Mouse (Mus musculus) MEL (cell line): ENCODE data around the gene Cacna1g. TPM values are rescaled to one million over a fixed set of nuclear protein-coding genes. Genes with fewer than 3 reads are reported as not detected.

ENCODE experiments used
- DNase-seq: peaks from one replicate; pipeline ENCODE4 v3.0.0; 2011; ENCODE audit warnings: low read depth, low spot score
- H3K27ac ChIP-seq: 2 replicates; pipeline ENCODE4 v1.5.1; 2012; ENCODE audit warnings: low read depth, mild to moderate bottlenecking, control low read depth, low read length, moderate library complexity; ENCODE audit not compliant: control insufficient read depth
- H3K27me3 ChIP-seq, 2 experiments: fragments of 150-350 bp in 1 of 2; sonication (generic) in 1 of 2; 2 replicates each; pipeline ENCODE4 v1.6.1; 2012; ENCODE audit warnings: low read length in 2 of 2, mild to moderate bottlenecking in 2 of 2, improper control_type of control experiment in 1 of 2, moderate library complexity in 1 of 2; ENCODE audit not compliant: insufficient read depth in 2 of 2, control insufficient read depth in 1 of 2
- H3K36me3 ChIP-seq, 2 experiments: 2 replicates each; pipeline ENCODE4 v1.6.1; 2012 to 2014; ENCODE audit warnings: low read length in 2 of 2, improper control_type of control experiment in 1 of 2, inconsistent platforms in 1 of 2, mild to moderate bottlenecking in 1 of 2; ENCODE audit not compliant: insufficient read depth in 2 of 2, control insufficient read depth in 1 of 2
- H3K4me1 ChIP-seq, 2 experiments: fragments of 150-350 bp in 1 of 2; sonication (generic) in 1 of 2; 2 replicates each; pipeline ENCODE4 v1.6.1; 2012; ENCODE audit warnings: low read length in 2 of 2, improper control_type of control experiment in 1 of 2, mild to moderate bottlenecking in 1 of 2; ENCODE audit not compliant: insufficient read depth in 2 of 2, control insufficient read depth in 1 of 2
- H3K4me3 ChIP-seq, 2 experiments: fragments of 150-350 bp in 1 of 2; sonication (generic) in 1 of 2; 2 replicates each; pipeline ENCODE4 v1.5.1; 2012; ENCODE audit warnings: low read depth in 2 of 2, low read length in 2 of 2, mild to moderate bottlenecking in 2 of 2, moderate library complexity in 2 of 2, control low read depth in 1 of 2, improper control_type of control experiment in 1 of 2; ENCODE audit not compliant: control insufficient read depth in 1 of 2, insufficient read depth in 1 of 2
- H3K79me2 ChIP-seq: 2 replicates; pipeline ENCODE4 v1.6.1; 2012; ENCODE audit warnings: mild to moderate bottlenecking, low read length, moderate library complexity; ENCODE audit not compliant: control insufficient read depth, poor library complexity, insufficient read depth
- H3K9ac ChIP-seq: 2 replicates; pipeline ENCODE4 v1.6.1; 2012; ENCODE audit warnings: low read depth, mild to moderate bottlenecking, control low read depth, low read length, moderate library complexity; ENCODE audit not compliant: control insufficient read depth, poor library complexity, severe bottlenecking
- H3K9me3 ChIP-seq: fragments of 150-350 bp; sonication (generic); replicated peaks from 2 replicates; pipeline ENCODE4 v1.6.1; 2012; ENCODE audit warnings: mild to moderate bottlenecking, low read length, improper control_type of control experiment, moderate library complexity; ENCODE audit not compliant: insufficient read depth
- BHLHE40 ChIP-seq: IDR thresholded peaks from 2 replicates; pipeline ENCODE4 v1.6.1; 2012; ENCODE audit warnings: low read depth, mild to moderate bottlenecking, inconsistent platforms, low read length, improper control_type of control experiment, borderline replicate concordance
- CHD2 ChIP-seq: IDR thresholded peaks from 2 replicates; pipeline ENCODE4 v1.6.1; 2011; ENCODE audit warnings: low read length, improper control_type of control experiment
- ETS1 ChIP-seq: IDR thresholded peaks from 2 replicates; pipeline ENCODE4 v1.6.1; 2012; ENCODE audit warnings: low read depth, mild to moderate bottlenecking, inconsistent platforms, low read length, improper control_type of control experiment, moderate library complexity
- HCFC1 ChIP-seq: IDR thresholded peaks from 2 replicates; pipeline ENCODE4 v1.6.1; 2012; ENCODE audit warnings: low read depth, mild to moderate bottlenecking, inconsistent platforms, low read length, improper control_type of control experiment, moderate library complexity
- JUND ChIP-seq: IDR thresholded peaks from 2 replicates; pipeline ENCODE4 v1.6.1; 2011; ENCODE audit warnings: low read depth, mild to moderate bottlenecking, improper control_type of control experiment, low read length
- MEF2A ChIP-seq: IDR thresholded peaks from 2 replicates; pipeline ENCODE4 v1.6.1; 2014; ENCODE audit warnings: low read depth, mild to moderate bottlenecking, inconsistent platforms, low read length, improper control_type of control experiment; ENCODE audit not compliant: poor library complexity, insufficient replicate concordance, severe bottlenecking; ENCODE audit errors: extremely low read depth
- MYC ChIP-seq: IDR thresholded peaks from 2 replicates; pipeline ENCODE4 v1.6.1; 2011; ENCODE audit warnings: low read depth, mild to moderate bottlenecking, low read length, improper control_type of control experiment, moderate library complexity
- NELFE ChIP-seq: IDR thresholded peaks from 2 replicates; pipeline ENCODE4 v1.6.1; 2011; ENCODE audit warnings: low read depth, low read length, improper control_type of control experiment
- POLR2A ChIP-seq, 2 experiments: IDR thresholded peaks; 2 replicates each; pipeline ENCODE4 v1.6.1; 2011 to 2012; ENCODE audit warnings: low read length in 2 of 2, mild to moderate bottlenecking in 2 of 2, control low read depth in 1 of 2, improper control_type of control experiment in 1 of 2, low read depth in 1 of 2, moderate library complexity in 1 of 2; ENCODE audit not compliant: control insufficient read depth in 1 of 2, insufficient read depth in 1 of 2, poor library complexity in 1 of 2
- POLR2AphosphoS2 ChIP-seq: IDR thresholded peaks from 2 replicates; pipeline ENCODE4 v1.6.1; 2011; ENCODE audit warnings: low read length, improper control_type of control experiment
- POLR2AphosphoS5 ChIP-seq: IDR thresholded peaks from 2 replicates; pipeline ENCODE4 v1.6.1; 2012; ENCODE audit warnings: low read depth, borderline replicate concordance, mild to moderate bottlenecking, inconsistent platforms, low read length, moderate library complexity, mixed read lengths
- UBTF ChIP-seq: IDR thresholded peaks from 2 replicates; pipeline ENCODE4 v1.6.1; 2012; ENCODE audit warnings: low read depth, mild to moderate bottlenecking, inconsistent platforms, low read length, improper control_type of control experiment, moderate library complexity, borderline replicate concordance; ENCODE audit not compliant: insufficient read depth
- USF1 ChIP-seq: IDR thresholded peaks from 2 replicates; pipeline ENCODE4 v1.6.1; 2014; ENCODE audit warnings: low read depth, mild to moderate bottlenecking, inconsistent platforms, low read length, improper control_type of control experiment, moderate library complexity
- USF2 ChIP-seq, 2 experiments: IDR thresholded peaks; 2 replicates each; pipeline ENCODE4 v1.6.1; 2011 to 2012; ENCODE audit warnings: improper control_type of control experiment in 2 of 2, low read length in 2 of 2, borderline replicate concordance in 1 of 2, inconsistent platforms in 1 of 2, low read depth in 1 of 2, mild to moderate bottlenecking in 1 of 2; ENCODE audit not compliant: insufficient read depth in 1 of 2
- ZC3H11A ChIP-seq: IDR thresholded peaks from 2 replicates; pipeline ENCODE4 v1.6.1; 2012; ENCODE audit warnings: low read depth, mild to moderate bottlenecking, inconsistent platforms, low read length, improper control_type of control experiment
- ZMIZ1 ChIP-seq: IDR thresholded peaks from 2 replicates; pipeline ENCODE4 v1.6.1; 2012; ENCODE audit warnings: low read depth, mild to moderate bottlenecking, inconsistent platforms, low read length, improper control_type of control experiment, moderate library complexity
- ZNF384 ChIP-seq: IDR thresholded peaks from 2 replicates; pipeline ENCODE4 v1.6.1; 2012; ENCODE audit warnings: low read depth, mild to moderate bottlenecking, inconsistent platforms, low read length, improper control_type of control experiment
- polyA plus RNA-seq, 2 experiments: library from polyadenylated mRNA; stranded (reverse) in 1 of 2; unstranded in 1 of 2; fragments of >175 nt in 1 of 2; fragments of >200 nt in 1 of 2; gene quantifications; 2 replicates each; pipeline versions ENCODE4 v1.2.1 to v1.2.4; 2012; ENCODE audit warnings: low replicate concordance in 2 of 2, low read depth in 1 of 2; ENCODE audit not compliant: insufficient read length in 2 of 2, insufficient read depth in 1 of 2, missing spikeins in 1 of 2
- total RNA-seq: library from RNA; depleted of rRNA; stranded (reverse); fragments of 300-350 nt; gene quantifications from 2 replicates; pipeline ENCODE4 v1.2.3, GENCODE M21; 2012

Gene Cacna1g
- total and polyA plus RNA-seq, 3 experiments: 0.01 to 0.04 TPM; not detected in 1

DNA sequence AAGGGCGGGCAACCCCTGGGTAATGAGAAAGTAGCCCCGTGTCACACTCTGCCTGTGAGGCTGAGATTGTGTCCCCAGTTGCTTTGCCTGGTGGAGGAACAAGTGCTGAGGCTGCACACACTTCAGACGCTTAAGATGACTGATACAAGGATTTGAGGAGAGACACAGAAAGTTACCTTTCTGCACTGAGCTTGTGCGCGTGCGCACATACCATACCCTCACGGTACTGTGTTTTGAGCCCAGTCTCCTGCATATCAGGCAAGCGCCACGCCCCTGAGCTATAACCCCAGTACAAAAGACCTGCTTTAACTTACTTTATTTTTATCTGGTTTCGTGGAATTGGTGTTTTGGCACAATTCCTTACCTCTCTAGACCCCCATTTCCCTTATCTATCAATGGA, 82.3 kb downstream of the Cacna1g start:
- Histone ChIP-seq H3K9me3 (no peaks in the 10 kb centered on the region), H3K36me3 (no peaks in the 10 kb centered on the region), H3K27me3 (peaks cover 33 to 46% of the 10 kb centered on the region in 2 experiments), H3K27ac (no peak overlapping the region), H3K9ac (no peak overlapping the region), H3K4me3 (no peak overlapping the region), H3K79me2 (no peaks in the 10 kb centered on the region), H3K4me1 (peaks cover 0 to 3% of the 10 kb centered on the region in 2 experiments; a peak in 1 of 4 replicates)
- no peak for DNase-seq
- TF ChIP-seq USF2 (IDR thresholded peaks at IDR 0.05; ENCODE audit: borderline replicate concordance in 1 of 2, insufficient read depth in 1 of 2, low read depth in 1 of 2, low read length in 2 of 2) (no peak), JUND (no peak), POLR2AphosphoS2 (no peak), HCFC1 (no peak), NELFE (no peak), CHD2 (no peak), POLR2A (IDR thresholded peaks at IDR 0.05; ENCODE audit: control insufficient read depth in 1 of 2, insufficient read depth in 1 of 2, low read depth in 1 of 2, low read length in 2 of 2, poor library complexity in 1 of 2) (no peak), POLR2AphosphoS5 (no peak)

DNA sequence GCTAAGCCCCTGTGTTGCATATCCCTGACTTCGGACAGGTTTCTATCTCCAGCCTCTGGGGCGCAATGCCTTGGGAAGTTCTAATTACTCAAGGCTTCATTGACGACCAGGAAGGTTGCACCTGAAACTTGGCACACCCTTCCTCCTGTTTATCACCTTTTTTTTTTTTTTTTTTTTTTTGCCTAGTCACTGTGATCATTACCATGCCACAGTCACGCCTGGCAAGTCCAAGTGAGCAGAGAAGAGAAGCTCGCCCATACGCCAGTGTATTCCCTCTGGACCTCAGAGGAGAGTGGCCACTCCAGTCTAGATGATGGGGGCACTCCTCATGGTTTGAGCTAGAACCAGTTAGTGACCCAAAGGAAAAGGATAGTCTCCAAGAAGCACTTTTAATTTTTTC, 83.2 kb downstream of the Cacna1g start:
- Histone ChIP-seq H3K27me3 (peaks cover 28 to 37% of the 10 kb centered on the region in 2 experiments), H3K4me1 (peaks cover 0 to 11% of the 10 kb centered on the region in 2 experiments; a peak in 2 of 4 replicates), H3K9me3 (no peaks in the 10 kb centered on the region), H3K27ac (no peak overlapping the region), H3K36me3 (peaks cover 0 to 3% of the 10 kb centered on the region in 2 experiments; a peak in 1 of 4 replicates), H3K79me2 (no peaks in the 10 kb centered on the region), H3K4me3 (no peak overlapping the region), H3K9ac (no peak overlapping the region)
- DNase-seq: no peak
- TF ChIP-seq USF1 (no peak), USF2 (IDR thresholded peaks at IDR 0.05; ENCODE audit: borderline replicate concordance in 1 of 2, insufficient read depth in 1 of 2, low read depth in 1 of 2, low read length in 2 of 2) (no peak), POLR2AphosphoS5 (no peak), BHLHE40 (no peak), POLR2AphosphoS2 (no peak), ETS1 (no peak), ZC3H11A (no peak)

DNA sequence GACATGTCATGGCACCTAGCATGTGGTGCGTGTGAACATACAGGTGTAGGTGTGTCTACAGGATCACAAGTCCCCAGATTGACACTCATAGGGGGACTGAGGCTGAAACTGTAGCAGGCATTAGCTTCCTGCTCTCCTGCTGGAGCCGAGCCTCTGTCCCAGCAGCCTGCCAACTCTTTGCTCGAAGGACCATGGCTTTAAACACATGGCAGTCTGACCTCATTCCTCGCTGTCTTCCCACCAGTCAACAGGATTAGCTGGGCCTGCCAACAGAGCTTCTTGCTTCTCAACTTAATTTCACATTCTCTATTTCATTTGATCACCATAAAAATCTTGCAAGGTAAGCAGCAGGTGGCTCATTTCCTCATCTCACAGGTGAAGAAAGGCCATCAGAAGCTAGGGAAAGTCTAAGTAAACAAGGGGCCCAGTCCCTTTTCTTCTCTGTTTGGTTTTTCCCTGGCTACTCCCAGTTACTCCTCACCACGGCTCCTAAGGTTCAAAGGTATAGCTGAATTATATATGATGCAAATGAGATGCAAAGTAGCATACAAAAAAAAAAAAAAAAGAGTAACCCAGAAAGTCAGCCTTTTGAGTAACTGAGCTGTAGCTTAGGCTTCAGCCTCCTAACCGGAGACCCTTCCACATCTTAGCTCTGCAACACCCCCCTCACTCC, 84.1 kb downstream of the Cacna1g start:
- Histone ChIP-seq H3K79me2 (no peaks in the 10 kb centered on the region), H3K36me3 (peaks cover 0 to 4% of the 10 kb centered on the region in 2 experiments; a peak in 1 of 4 replicates), H3K4me1 (peaks cover 0 to 15% of the 10 kb centered on the region in 2 experiments; a peak in 2 of 4 replicates), H3K9ac (no peak overlapping the region), H3K27ac (no peak overlapping the region), H3K9me3 (no peaks in the 10 kb centered on the region), H3K4me3 (no peak overlapping the region), H3K27me3 (peaks cover 21 to 28% of the 10 kb centered on the region in 2 experiments)
- no peak for DNase-seq
- TF ChIP-seq UBTF: no peak
- no peak for TF ChIP-seq MEF2A
- TF ChIP-seq MYC: no peak
- no peak for TF ChIP-seq ZMIZ1
- peak; percentile 49 for TF ChIP-seq ZNF384
- TF ChIP-seq ZC3H11A: no peak
